Mouse (Mus musculus): ENCODE results near the gene Siae. TPM values are rescaled to one million over a fixed set of nuclear protein-coding genes. Genes with fewer than 3 reads are reported as not detected.

Gene Siae
- total RNA-seq (2023) = 6.8 TPM

GRCm38 (mm10) chr9:37554838-37555748 lies at the start of gene Siae:
TSS of gene Siae (plus strand) at chr9:37555698.

GRCm38 (mm10) chr9:37527396-37528224 lies 27.9 kb upstream of the Siae start, which contains the start of gene Esam:
TSS of gene Esam (plus strand) at chr9:37528078.

GRCm38 (mm10) chr9:37539170-37540025 lies 16.1 kb upstream of the Siae start, which contains the start of gene Vsig2:
TSS of gene Vsig2 (plus strand) at chr9:37539255.

GRCm38 (mm10) chr9:37552536-37553293 lies 2.8 kb upstream of the Siae start, which contains the start of gene Nrgn:
TSS of gene Nrgn (minus strand) at chr9:37552904.

GRCm38 (mm10) chr9:37613182-37613910 lies 57.8 kb downstream of the Siae start, which contains the start of gene Spa17:
TSS of gene Spa17 (minus strand) at chr9:37613722.

GRCm38 (mm10) chr9:37656931-37657481 lies 101.5 kb downstream of the Siae start, which contains the start of gene Tbrg1:
TSS of gene Tbrg1 (minus strand) at chr9:37657312.

GRCm38 (mm10) chr9:37669115-37669514 lies 113.6 kb downstream of the Siae start, which contains the start of gene Panx3:
TSS of gene Panx3 (minus strand) at chr9:37669235.

Other genes starting within 250 kb of the Siae start
- gene Ccdc15, start 207.3 kb upstream of the Siae start, total RNA-seq (2023) = 13.5 TPM
- not detected for gene Hepacam, start 188.3 kb upstream of the Siae start, total RNA-seq (2023)
- not detected for gene Robo4, start 153.8 kb upstream of the Siae start, total RNA-seq (2023)
- gene Robo3, start 122.5 kb upstream of the Siae start, total RNA-seq (2023) = not detected
- gene Msantd2, start 66.4 kb upstream of the Siae start, total RNA-seq (2023) = 43.1 TPM
- 0.70 TPM for gene Esam, start 27.6 kb upstream of the Siae start, total RNA-seq (2023)
- not detected for gene Vsig2, start 16.4 kb upstream of the Siae start, total RNA-seq (2023)
- gene Nrgn, start 2.8 kb upstream of the Siae start, total RNA-seq (2023) = 4.8 TPM
- not detected for gene Spa17, start 58.0 kb downstream of the Siae start, total RNA-seq (2023)
- 65.6 TPM for gene Tbrg1, start 101.6 kb downstream of the Siae start, total RNA-seq (2023)
- not detected for gene Panx3, start 113.5 kb downstream of the Siae start, total RNA-seq (2023)
- not detected for gene Olfr160, start 160.6 kb downstream of the Siae start, total RNA-seq (2023)
- gene Olfr874, start 189.4 kb downstream of the Siae start, total RNA-seq (2023) = not detected
- not detected for gene Olfr875, start 216.2 kb downstream of the Siae start, total RNA-seq (2023)
- not detected for gene Olfr876, start 247.3 kb downstream of the Siae start, total RNA-seq (2023)

Measured in CD4-positive naive resting alpha-beta T cell, adult 76 days (primary cell).